Mouse (Mus musculus): ENCODE measurements around the gene Vps37c.

GRCm38 (mm10) chr19:10724629-10725363 lies 36.3 kb downstream of the Vps37c start:
- TF ChIP-seq CTCF (IDR thresholded peaks at IDR 0.05; ENCODE audit: control insufficient read depth, insufficient read depth, low read length) (no peak), POLR2A (IDR thresholded peaks at IDR 0.05; ENCODE audit: borderline replicate concordance, control insufficient read depth, low read depth, low read length) (no peak)

Measured in bone marrow, adult 2 months (tissue).